Mouse (Mus musculus): ENCODE results near the gene Rdm1. TPM values are rescaled to one million over a fixed set of nuclear protein-coding genes. Genes with fewer than 3 reads are reported as not detected.

The Rdm1 gene
- polyA plus RNA-seq, 1 experiment from 2014 or later: 33.4 TPM

DNA sequence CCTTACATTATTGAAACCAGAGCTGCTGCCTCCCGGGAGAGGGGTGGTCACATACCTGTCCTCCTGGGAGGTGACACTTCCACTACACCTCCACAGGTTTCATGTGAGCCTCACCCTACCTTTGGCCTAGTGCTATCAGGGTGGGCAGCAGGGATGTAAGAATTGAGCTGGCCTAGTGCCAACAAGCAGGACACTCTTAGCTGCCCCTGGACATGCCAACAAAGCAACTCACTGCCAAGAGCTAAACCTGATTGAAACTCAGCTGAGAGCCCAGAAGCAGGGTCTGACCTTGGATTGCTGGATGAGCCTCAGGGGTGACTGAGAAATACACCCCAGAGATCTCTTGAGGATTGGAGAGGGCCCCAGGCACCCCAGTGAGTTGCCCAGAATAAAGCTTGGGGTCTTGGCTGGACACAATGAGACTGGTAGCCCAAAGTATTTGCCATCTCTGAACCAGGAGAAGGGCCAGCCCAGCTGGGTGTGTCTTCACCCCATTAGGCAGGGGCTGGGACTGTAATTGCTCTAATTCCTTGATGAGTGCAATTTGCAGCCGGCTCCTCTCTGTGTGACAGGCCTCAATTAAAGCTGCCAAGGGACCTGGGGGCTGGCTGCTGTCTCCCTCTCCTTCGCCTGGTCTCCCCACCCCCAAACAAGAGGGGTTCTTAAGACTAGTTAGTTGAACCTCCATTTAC lies 53.8 kb downstream of the Rdm1 start:
- Histone ChIP-seq H3K4me2 (no peak overlapping the region), H3K4me3 (ENCODE audit: low read depth, low read length) (no peak overlapping the region), H3K9ac (no peak overlapping the region), H3K36me3 (ENCODE audit: insufficient read depth) (no peaks in the 10 kb centered on the region), H3K27ac (ENCODE audit: low read depth) (no peak overlapping the region), H3K4me1 (ENCODE audit: insufficient read depth) (no peaks in the 10 kb centered on the region), H3K27me3 (ENCODE audit: insufficient read depth, low read length) (no peaks in the 10 kb centered on the region), H3K9me3 (ENCODE audit: low read depth, low read length) (no peaks in the 10 kb centered on the region)
- 42% methylated on average over 3 of the region's 3 CpGs for WGBS
- no peak for TF ChIP-seq CTCF (IDR thresholded peaks at IDR 0.05; ENCODE audit: low read depth)
- ATAC-seq (ENCODE audit: insufficient read depth) (no peak), DNase-seq (no peak)

DNA sequence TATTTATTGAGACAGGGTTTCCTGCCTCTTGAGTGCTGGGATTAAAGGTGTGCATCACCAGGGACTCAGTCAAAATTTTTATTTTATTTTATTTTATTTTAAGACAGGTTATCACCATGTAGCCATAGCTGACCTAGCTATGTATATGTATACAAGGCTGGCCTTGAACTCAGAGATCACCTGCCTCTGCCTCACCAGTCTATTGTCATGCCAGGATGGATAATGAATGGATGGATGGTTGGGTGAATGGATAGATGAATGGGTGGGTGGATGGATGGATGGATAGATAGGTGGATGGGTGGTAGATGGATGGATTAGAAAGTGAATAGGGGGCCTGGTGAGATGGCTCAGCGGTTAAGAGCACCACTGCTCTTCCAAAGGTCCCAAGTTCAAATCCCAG lies 55.0 kb downstream of the Rdm1 start:
- Histone ChIP-seq H3K9ac (no peak overlapping the region), H3K4me1 (ENCODE audit: insufficient read depth) (no peaks in the 10 kb centered on the region), H3K4me2 (no peak overlapping the region), H3K27ac (ENCODE audit: low read depth) (no peak overlapping the region), H3K4me3 (ENCODE audit: low read depth, low read length) (no peak overlapping the region), H3K9me3 (ENCODE audit: low read depth, low read length) (no peaks in the 10 kb centered on the region), H3K36me3 (ENCODE audit: insufficient read depth) (no peaks in the 10 kb centered on the region), H3K27me3 (ENCODE audit: insufficient read depth, low read length) (no peaks in the 10 kb centered on the region)
- ATAC-seq (ENCODE audit: insufficient read depth) (no peak), DNase-seq (no peak)
- WGBS: 88% methylated on average over 1 of the region's 1 CpGs
- no peak for TF ChIP-seq CTCF (IDR thresholded peaks at IDR 0.05; ENCODE audit: low read depth)

DNA sequence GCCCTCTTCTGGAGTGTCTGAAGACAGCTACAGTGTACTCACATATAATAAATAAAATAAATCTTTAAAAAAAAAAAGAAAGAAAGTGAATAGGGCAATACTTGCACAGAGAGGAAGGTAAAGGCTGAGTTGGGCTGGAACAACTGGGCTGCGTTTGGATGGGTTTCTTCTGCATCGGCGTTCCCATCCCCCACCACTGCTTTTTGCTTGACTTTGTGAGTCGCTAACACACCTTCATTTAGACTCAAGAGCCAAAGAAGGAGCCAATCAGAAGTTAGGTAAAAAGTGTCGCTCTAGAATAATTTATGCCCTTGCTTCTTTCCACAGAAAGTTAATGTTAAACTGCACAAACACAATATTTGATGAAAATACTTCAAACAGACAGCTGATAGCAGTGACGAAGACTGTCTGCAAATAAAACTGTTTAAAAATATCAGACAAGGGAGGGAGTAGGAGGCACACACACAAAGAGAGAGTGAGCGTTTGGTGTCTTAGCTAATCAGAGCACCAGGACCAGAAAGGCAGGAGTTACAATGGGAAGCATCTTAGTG lies 55.5 kb downstream of the Rdm1 start:
- 52% methylated on average over 7 of the region's 7 CpGs for WGBS
- Histone ChIP-seq H3K36me3 (ENCODE audit: insufficient read depth) (no peaks in the 10 kb centered on the region), H3K27ac (ENCODE audit: low read depth) (no peak overlapping the region), H3K4me3 (ENCODE audit: low read depth, low read length) (no peak overlapping the region), H3K9ac (no peak overlapping the region), H3K4me2 (no peak overlapping the region), H3K9me3 (ENCODE audit: low read depth, low read length) (no peaks in the 10 kb centered on the region), H3K27me3 (ENCODE audit: insufficient read depth, low read length) (no peaks in the 10 kb centered on the region), H3K4me1 (ENCODE audit: insufficient read depth) (0 out of 2 replicates have a peak, but pooled peaks cover 1% of the 10 kb centered on the region)
- DNase-seq (no peak), ATAC-seq (ENCODE audit: insufficient read depth) (no peak)
- no peak for TF ChIP-seq CTCF (IDR thresholded peaks at IDR 0.05; ENCODE audit: low read depth)

Other genes starting within 250 kb of the Rdm1 start
- gene Aarsd1, start 209.6 kb upstream of the Rdm1 start, polyA plus RNA-seq (2014; fragmentation: Nextera tagmentation; extraction: Ambion mirVana): 85.4 and 93.3 TPM in 2 replicates
- 11.0 and 12.2 TPM in 2 replicates for gene Gm27029, start 202.4 kb upstream of the Rdm1 start, polyA plus RNA-seq (2014; fragmentation: Nextera tagmentation; extraction: Ambion mirVana)
- gene Rundc1, start 202.1 kb upstream of the Rdm1 start, polyA plus RNA-seq (2014; fragmentation: Nextera tagmentation; extraction: Ambion mirVana): 16.6 and 17.4 TPM in 2 replicates
- gene Ptges3l, start 201.9 kb upstream of the Rdm1 start, polyA plus RNA-seq (2014; fragmentation: Nextera tagmentation; extraction: Ambion mirVana): 9.3 and 11.5 TPM in 2 replicates
- gene Rpl27, start 184.9 kb upstream of the Rdm1 start, polyA plus RNA-seq (2014; fragmentation: Nextera tagmentation; extraction: Ambion mirVana): 421 and 428 TPM in 2 replicates
- 11.4 and 12.1 TPM in 2 replicates for gene Ifi35, start 178.8 kb upstream of the Rdm1 start, polyA plus RNA-seq (2014; fragmentation: Nextera tagmentation; extraction: Ambion mirVana)
- 4.7 and 5.6 TPM in 2 replicates for gene Rnd2, start 162.2 kb upstream of the Rdm1 start, polyA plus RNA-seq (2014; fragmentation: Nextera tagmentation; extraction: Ambion mirVana)
- gene Vat1, start 161.0 kb upstream of the Rdm1 start, polyA plus RNA-seq (2014; fragmentation: Nextera tagmentation; extraction: Ambion mirVana): 36.3 and 38.2 TPM in 2 replicates
- gene Brca1, start 75.2 kb upstream of the Rdm1 start, polyA plus RNA-seq (2014; fragmentation: Nextera tagmentation; extraction: Ambion mirVana): 20.9 and 21.0 TPM in 2 replicates
- 59.2 and 62.4 TPM in 2 replicates for gene Nbr1, start 75.0 kb upstream of the Rdm1 start, polyA plus RNA-seq (2014; fragmentation: Nextera tagmentation; extraction: Ambion mirVana)
- gene Tmem106a, start 45.0 kb upstream of the Rdm1 start, polyA plus RNA-seq (2014; fragmentation: Nextera tagmentation; extraction: Ambion mirVana): 3.3 and 5.2 TPM in 2 replicates
- not detected in 2 replicates for gene Gm11634, start 27.9 kb upstream of the Rdm1 start, polyA plus RNA-seq (2014; fragmentation: Nextera tagmentation; extraction: Ambion mirVana)
- gene Arl4d, start 38.3 kb downstream of the Rdm1 start, polyA plus RNA-seq (2014; fragmentation: Nextera tagmentation; extraction: Ambion mirVana): 2.1 and 2.8 TPM in 2 replicates
- gene Dhx8, start 105.7 kb downstream of the Rdm1 start, polyA plus RNA-seq (2014; fragmentation: Nextera tagmentation; extraction: Ambion mirVana): 31.5 and 34.3 TPM in 2 replicates
- 14.6 and 14.8 TPM in 2 replicates for gene Etv4, start 158.2 kb downstream of the Rdm1 start, polyA plus RNA-seq (2014; fragmentation: Nextera tagmentation; extraction: Ambion mirVana)